ENCODE assay signal across 8 mouse cellular contexts in the genomic region with DNA sequence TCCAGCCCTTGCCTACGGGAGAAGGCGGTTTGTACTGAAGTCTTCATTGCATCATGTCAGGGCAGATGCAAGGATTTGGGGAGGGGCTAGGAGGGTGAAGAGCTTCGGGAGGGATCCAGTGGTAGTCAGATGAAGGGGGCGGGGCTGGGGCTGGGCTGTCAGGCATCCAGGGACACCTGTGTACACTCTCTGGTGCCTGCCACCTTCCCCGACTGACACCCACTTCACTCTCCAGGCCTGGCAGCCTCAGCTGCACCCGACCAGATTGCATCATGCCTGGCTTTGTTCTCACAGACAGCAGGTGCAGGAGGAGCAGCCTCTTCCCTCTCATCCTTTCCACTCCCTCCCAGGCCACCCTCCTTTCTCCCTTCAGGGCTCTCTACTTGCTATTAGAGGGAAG. TPM values are rescaled to one million over a fixed set of nuclear protein-coding genes. Genes with fewer than 3 reads are reported as not detected.
DNase-seq lines count a peak whose midpoint lies in the region; ATAC-seq lines count a peak whose summit lies in the region.

No protein-coding gene starts in this region.

- peak overlapping the region; percentile 94 for H3K4me2 ChIP-seq in hindbrain, embryonic 16.5 days (ENCODE audit: low read length)
- peak overlapping the region; percentile 63 for H3K4me2 ChIP-seq in neural tube, embryonic 12.5 days (replicated peaks)

- peak overlapping the region; percentile 71 for H3K27ac ChIP-seq in hindbrain, embryonic 16.5 days (ENCODE audit: low read depth, low read length)
- no peak overlapping the region for H3K27ac ChIP-seq in neural tube, embryonic 12.5 days

- H3K9ac ChIP-seq in hindbrain, embryonic 16.5 days (ENCODE audit: low read depth, low read length): peak overlapping the region; percentile 35
- H3K9ac ChIP-seq in neural tube, embryonic 12.5 days: peak overlapping the region; percentile 21; the same call in 1 of the 2 replicates

- 12% methylated on average over 6 of the region's 6 CpGs for WGBS in hindbrain, embryonic 16.5 days
- WGBS in neural tube, embryonic 12.5 days: 22% methylated on average over 6 of the region's 6 CpGs

- H3K4me3 ChIP-seq in hindbrain, embryonic 16.5 days (ENCODE audit: low read length): no peak overlapping the region
- no peak overlapping the region for H3K4me3 ChIP-seq in neural tube, embryonic 12.5 days

- H3K27me3 ChIP-seq in hindbrain, embryonic 16.5 days (replicated peaks; ENCODE audit: control insufficient read depth, insufficient read depth, low read length): no peaks in the 10 kb centered on the region
- peaks cover 7% of the 10 kb centered on the region for H3K27me3 ChIP-seq in neural tube, embryonic 12.5 days (replicated peaks)

- no peaks in the 10 kb centered on the region for H3K9me3 ChIP-seq in hindbrain, embryonic 16.5 days (ENCODE audit: control insufficient read depth, low read length)
- H3K9me3 ChIP-seq in neural tube, embryonic 12.5 days: no peaks in the 10 kb centered on the region

- peak; percentile 20 for DNase-seq in CD4-positive, CD25-positive, alpha-beta regulatory T cell, adult 2 months (ENCODE audit: low read depth, low spot score)
- DNase-seq in 416B (ENCODE audit: low read depth): peak; percentile 49
- peak; percentile 71 to 77 for DNase-seq in cerebellum, postnatal 36 days
- no peak for DNase-seq in c-Kit-positive CD71-positive TER-119-positive erythroid progenitor cells, embryonic 14.5 days (ENCODE audit: low spot score)
- DNase-seq in gastrocnemius, adult 18-20 months (ENCODE audit: low spot score): no peak

- ATAC-seq in CD4-positive, CD25-positive, alpha-beta regulatory T cell, adult 4 months: no peak
- ATAC-seq in hindbrain, embryonic 16.5 days: peak; percentile 7; the same call in 1 of the 2 replicates
- ATAC-seq in neural tube, embryonic 12.5 days (ENCODE audit: low FRiP score, low read depth): no peak

- peaks cover 4% of the 10 kb centered on the region; the same call in 1 of the 2 replicates for H3K36me3 ChIP-seq in hindbrain, embryonic 16.5 days (ENCODE audit: control insufficient read depth, insufficient read depth, low read length)
- no peaks in the 10 kb centered on the region for H3K36me3 ChIP-seq in neural tube, embryonic 12.5 days

- peaks cover 23% of the 10 kb centered on the region for H3K4me1 ChIP-seq in hindbrain, embryonic 16.5 days (ENCODE audit: control insufficient read depth, insufficient read depth, low read depth, low read length)
- H3K4me1 ChIP-seq in neural tube, embryonic 12.5 days: peaks cover 37% of the 10 kb centered on the region

RNA-seq across cellular contexts. Expression of a gene that starts 14.3 kb away (rescaled TPM):
- polyA plus RNA-seq in CD4-positive, CD25-positive, alpha-beta regulatory T cell, adult 4 months (2017; shearing (Covaris generic)): not detected
- 8.5 and 9.4 TPM in 2 replicates for polyA plus RNA-seq in hindbrain, embryonic 16.5 days (2015; fragmentation: Nextera tagmentation; extraction: Ambion mirVana)
- 8.3 and 9.3 TPM in 2 replicates for polyA plus RNA-seq in neural tube, embryonic 12.5 days (2016; fragmentation: Nextera tagmentation; extraction: Ambion mirVana)
- 1 to 10 TPM; 4.8 to 7.5 TPM for total RNA-seq in gastrocnemius, adult 18-20 months (2021)

RNA-seq across cellular contexts. Expression of a gene that starts 38.7 kb away (rescaled TPM):
- polyA plus RNA-seq in CD4-positive, CD25-positive, alpha-beta regulatory T cell, adult 4 months (2017; shearing (Covaris generic)): 1 to 10 TPM; 7.6 to 8.4 TPM
- polyA plus RNA-seq in hindbrain, embryonic 16.5 days (2015; fragmentation: Nextera tagmentation; extraction: Ambion mirVana): 7.3 and 8.1 TPM in 2 replicates
- polyA plus RNA-seq in neural tube, embryonic 12.5 days (2016; fragmentation: Nextera tagmentation; extraction: Ambion mirVana): 7.9 and 9.0 TPM in 2 replicates
- total RNA-seq in gastrocnemius, adult 18-20 months (2021): 10 to 100 TPM; 43.0 to 43.5 TPM

RNA-seq across cellular contexts. Expression of a gene that starts 49.2 kb away (rescaled TPM):
- polyA plus RNA-seq in CD4-positive, CD25-positive, alpha-beta regulatory T cell, adult 4 months (2017; shearing (Covaris generic)): under 1 TPM; 0.16 to 0.30 TPM
- 0.43 and 0.51 TPM in 2 replicates for polyA plus RNA-seq in hindbrain, embryonic 16.5 days (2015; fragmentation: Nextera tagmentation; extraction: Ambion mirVana)
- polyA plus RNA-seq in neural tube, embryonic 12.5 days (2016; fragmentation: Nextera tagmentation; extraction: Ambion mirVana): 0.19 and 0.50 TPM in 2 replicates
- total RNA-seq in gastrocnemius, adult 18-20 months (2021): under 1 TPM in 1 of 2 experiments, not detected in 1; 0.02 TPM

Comparison
In these comparisons a context has a peak if more than half of its experiments do, and no peak if none do; other contexts are left out.
1. DNase-seq: peak in CD4-positive, CD25-positive, alpha-beta regulatory T cell, adult 2 months (single experiment), 416B (single experiment) and cerebellum, postnatal 36 days (2 of 2); none in c-Kit-positive CD71-positive TER-119-positive erythroid progenitor cells, embryonic 14.5 days (single experiment) and gastrocnemius, adult 18-20 months (single experiment).